Mouse (Mus musculus): ENCODE results near the gene Bach1. TPM values are rescaled to one million over a fixed set of nuclear protein-coding genes. Genes with fewer than 3 reads are reported as not detected.

The Bach1 gene
- polyA plus RNA-seq, 1 experiment, result 7.6 TPM

DNA sequence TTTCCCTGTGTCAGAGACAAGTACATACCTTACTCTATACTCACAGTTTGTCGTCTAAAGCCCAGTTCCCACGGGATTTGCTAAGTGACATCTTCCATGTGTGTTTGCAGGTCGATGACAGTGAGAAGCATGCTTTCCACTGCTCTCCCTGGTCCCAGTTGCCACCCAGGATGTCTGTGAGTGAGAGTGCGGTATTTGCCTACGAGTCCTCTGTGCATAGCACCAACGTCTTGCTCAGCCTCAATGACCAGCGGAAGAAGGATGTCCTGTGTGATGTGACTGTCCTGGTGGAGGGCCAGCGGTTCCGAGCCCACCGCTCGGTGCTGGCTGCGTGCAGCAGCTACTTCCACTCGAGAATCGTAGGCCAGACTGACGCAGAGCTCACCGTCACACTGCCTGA, 16.5 kb downstream of the Bach1 start:
- Histone ChIP-seq H3K36me3 (ENCODE audit: control insufficient read depth, insufficient read depth, low read length) (peaks cover 9% of the 10 kb centered on the region), H3K27ac (ENCODE audit: insufficient read depth, low read length) (no peak overlapping the region), H3K27me3 (ENCODE audit: control insufficient read depth, insufficient read depth, low read length) (no peaks in the 10 kb centered on the region), H3K4me1 (ENCODE audit: control insufficient read depth, insufficient read depth, insufficient read length) (peaks cover 8% of the 10 kb centered on the region; the same call in 1 of the 2 replicates), H3K4me3 (ENCODE audit: extremely low read depth, insufficient read depth, insufficient read length) (no peak overlapping the region)
- 94% methylated on average over 16 of the region's 16 CpGs for WGBS
- TF ChIP-seq POLR2A (IDR thresholded peaks at IDR 0.05; ENCODE audit: low read depth, low read length) (no peak), CTCF (IDR thresholded peaks at IDR 0.05; ENCODE audit: extremely low read depth, insufficient read depth, insufficient read length, insufficient replicate concordance) (no peak)
- DNase-seq (ENCODE audit: low read depth in 1 of 2, low spot score in 2 of 2), result no peak

DNA sequence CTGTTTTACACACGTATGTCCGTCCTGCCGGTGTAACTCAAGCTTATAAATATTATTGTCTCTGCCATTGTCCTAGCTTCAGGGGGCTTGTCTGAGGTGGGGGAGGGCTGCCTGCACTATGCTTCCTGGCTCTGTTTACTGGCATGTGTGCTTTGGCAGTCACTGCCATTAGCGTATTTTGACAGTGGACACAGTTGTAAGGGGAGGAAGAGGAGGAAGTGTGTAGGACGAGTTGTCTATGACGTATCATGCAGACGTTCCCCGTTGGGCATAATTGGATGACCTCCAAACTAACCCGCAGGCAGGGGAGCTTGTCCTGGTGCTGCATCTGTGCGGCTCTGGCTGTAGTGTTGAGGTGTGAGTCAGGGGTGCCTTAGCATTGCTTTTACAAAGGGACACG, 17.5 kb downstream of the Bach1 start:
- Histone ChIP-seq H3K27me3 (ENCODE audit: control insufficient read depth, insufficient read depth, low read length) (no peaks in the 10 kb centered on the region), H3K36me3 (ENCODE audit: control insufficient read depth, insufficient read depth, low read length) (peaks cover 10% of the 10 kb centered on the region), H3K27ac (ENCODE audit: insufficient read depth, low read length) (no peak overlapping the region), H3K4me3 (ENCODE audit: extremely low read depth, insufficient read depth, insufficient read length) (no peak overlapping the region), H3K4me1 (ENCODE audit: control insufficient read depth, insufficient read depth, insufficient read length) (peaks cover 8% of the 10 kb centered on the region; the same call in 1 of the 2 replicates)
- DNase-seq (ENCODE audit: low read depth in 1 of 2, low spot score in 2 of 2), result no peak
- TF ChIP-seq POLR2A (IDR thresholded peaks at IDR 0.05; ENCODE audit: low read depth, low read length), result no peak
- TF ChIP-seq CTCF (IDR thresholded peaks at IDR 0.05; ENCODE audit: extremely low read depth, insufficient read depth, insufficient read length, insufficient replicate concordance), result no peak
- WGBS, result 48% methylated on average over 11 of the region's 11 CpGs

DNA sequence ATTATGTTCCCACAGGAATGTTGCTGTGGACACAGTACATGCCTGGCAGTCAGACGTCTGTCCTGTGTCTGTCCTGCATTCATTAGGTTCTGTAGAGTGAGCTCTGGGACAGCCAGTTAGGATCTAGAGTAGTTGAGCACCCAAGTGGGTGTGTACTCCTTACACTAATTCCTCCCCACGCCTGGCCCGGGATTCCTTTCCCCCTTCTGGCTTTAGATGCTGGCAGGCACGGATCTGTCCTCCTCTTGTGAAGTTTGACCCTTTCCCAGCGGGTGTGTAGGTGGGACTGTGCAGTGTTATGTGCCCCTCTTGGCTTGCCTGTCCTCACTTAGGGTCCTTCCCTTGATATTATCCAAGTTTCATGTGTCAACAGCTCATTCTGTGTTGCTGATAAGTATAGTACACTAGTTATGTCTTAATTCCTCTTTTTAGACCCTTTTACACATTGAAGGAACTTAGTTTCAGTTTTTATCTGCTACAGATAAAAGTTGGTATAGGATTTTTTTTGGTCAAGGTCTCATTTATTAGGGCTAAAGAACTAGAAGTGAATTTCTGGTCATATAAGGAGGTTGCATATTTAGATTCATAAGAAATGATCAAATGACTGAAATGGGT, 18.4 kb downstream of the Bach1 start:
- H3K4me3 ChIP-seq (ENCODE audit: extremely low read depth, insufficient read depth, insufficient read length), result no peak overlapping the region
- peaks cover 8% of the 10 kb centered on the region; the same call in 1 of the 2 replicates for H3K4me1 ChIP-seq (ENCODE audit: control insufficient read depth, insufficient read depth, insufficient read length)
- H3K36me3 ChIP-seq (ENCODE audit: control insufficient read depth, insufficient read depth, low read length), result peaks cover 10% of the 10 kb centered on the region
- no peak for DNase-seq (ENCODE audit: low read depth in 1 of 2, low spot score in 2 of 2)
- TF ChIP-seq CTCF (IDR thresholded peaks at IDR 0.05; ENCODE audit: extremely low read depth, insufficient read depth, insufficient read length, insufficient replicate concordance), result no peak
- no peak for TF ChIP-seq POLR2A (IDR thresholded peaks at IDR 0.05; ENCODE audit: low read depth, low read length)
- H3K27me3 ChIP-seq (ENCODE audit: control insufficient read depth, insufficient read depth, low read length), result no peaks in the 10 kb centered on the region
- no peak overlapping the region for H3K27ac ChIP-seq (ENCODE audit: insufficient read depth, low read length)
- 84% methylated on average over 5 of the region's 5 CpGs for WGBS

DNA sequence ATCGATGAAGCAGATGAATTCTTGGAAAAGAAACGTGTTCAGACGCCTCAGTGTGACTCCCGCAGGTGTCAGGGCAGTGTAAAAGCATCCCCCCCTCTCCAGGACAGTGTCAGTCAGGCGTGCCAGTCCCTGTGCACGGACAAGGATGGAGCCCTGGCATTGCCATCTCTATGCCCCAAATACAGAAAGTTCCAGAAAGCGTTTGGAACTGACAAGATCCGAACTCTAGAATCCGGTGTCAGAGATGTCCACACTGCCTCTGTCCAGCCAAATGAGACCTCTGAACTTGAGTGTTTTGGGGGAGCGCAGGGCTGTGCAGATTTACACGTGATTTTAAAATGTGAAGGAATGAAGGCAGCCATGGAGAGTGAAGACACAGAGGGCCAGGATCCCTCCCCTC, 20.3 kb downstream of the Bach1 start:
- TF ChIP-seq POLR2A (IDR thresholded peaks at IDR 0.05; ENCODE audit: low read depth, low read length) (no peak), CTCF (IDR thresholded peaks at IDR 0.05; ENCODE audit: extremely low read depth, insufficient read depth, insufficient read length, insufficient replicate concordance) (no peak)
- no peak for DNase-seq (ENCODE audit: low read depth in 1 of 2, low spot score in 2 of 2)
- no peak overlapping the region for H3K27ac ChIP-seq (ENCODE audit: insufficient read depth, low read length)
- H3K4me3 ChIP-seq (ENCODE audit: extremely low read depth, insufficient read depth, insufficient read length), result no peak overlapping the region
- 92% methylated on average over 11 of the region's 11 CpGs for WGBS
- H3K4me1 ChIP-seq (ENCODE audit: control insufficient read depth, insufficient read depth, insufficient read length), result peaks cover 2% of the 10 kb centered on the region; the same call in 1 of the 2 replicates
- peaks cover 17% of the 10 kb centered on the region for H3K36me3 ChIP-seq (ENCODE audit: control insufficient read depth, insufficient read depth, low read length)
- H3K27me3 ChIP-seq (ENCODE audit: control insufficient read depth, insufficient read depth, low read length), result no peaks in the 10 kb centered on the region

DNA sequence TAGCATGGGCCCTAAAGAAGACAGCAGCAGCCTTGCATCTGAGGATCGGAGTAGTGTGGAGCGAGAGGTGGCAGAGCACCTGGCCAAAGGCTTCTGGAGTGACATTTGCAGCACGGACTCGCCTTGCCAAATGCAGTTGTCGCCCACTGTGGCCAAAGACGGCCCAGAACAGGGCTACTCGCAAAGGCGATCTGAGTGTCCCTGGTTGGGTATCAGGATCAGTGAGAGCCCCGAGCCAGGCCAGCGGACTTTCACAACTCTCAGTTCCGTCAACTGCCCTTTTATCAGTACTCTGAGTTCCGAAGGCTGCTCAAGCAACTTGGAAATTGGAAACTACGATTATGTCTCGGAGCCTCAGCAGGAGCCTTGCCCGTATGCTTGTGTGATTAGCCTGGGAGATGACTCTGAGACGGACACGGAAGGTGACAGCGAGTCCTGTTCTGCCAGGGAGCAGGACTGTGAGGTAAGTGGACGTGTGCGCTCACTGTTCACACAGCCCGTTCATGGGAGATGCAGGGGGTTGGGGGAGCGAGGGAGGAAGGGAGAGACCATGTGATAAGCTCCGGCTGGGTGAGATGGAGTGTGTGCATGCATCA, 21.0 kb downstream of the Bach1 start:
- Histone ChIP-seq H3K4me1 (ENCODE audit: control insufficient read depth, insufficient read depth, insufficient read length) (peaks cover 2% of the 10 kb centered on the region; the same call in 1 of the 2 replicates), H3K27ac (ENCODE audit: insufficient read depth, low read length) (no peak overlapping the region), H3K36me3 (ENCODE audit: control insufficient read depth, insufficient read depth, low read length) (peaks cover 17% of the 10 kb centered on the region), H3K4me3 (ENCODE audit: extremely low read depth, insufficient read depth, insufficient read length) (no peak overlapping the region), H3K27me3 (ENCODE audit: control insufficient read depth, insufficient read depth, low read length) (no peaks in the 10 kb centered on the region)
- 96% methylated on average over 23 of the region's 23 CpGs for WGBS
- TF ChIP-seq POLR2A (IDR thresholded peaks at IDR 0.05; ENCODE audit: low read depth, low read length) (no peak), CTCF (IDR thresholded peaks at IDR 0.05; ENCODE audit: extremely low read depth, insufficient read depth, insufficient read length, insufficient replicate concordance) (no peak)
- DNase-seq (ENCODE audit: low read depth in 1 of 2, low spot score in 2 of 2), result no peak

DNA sequence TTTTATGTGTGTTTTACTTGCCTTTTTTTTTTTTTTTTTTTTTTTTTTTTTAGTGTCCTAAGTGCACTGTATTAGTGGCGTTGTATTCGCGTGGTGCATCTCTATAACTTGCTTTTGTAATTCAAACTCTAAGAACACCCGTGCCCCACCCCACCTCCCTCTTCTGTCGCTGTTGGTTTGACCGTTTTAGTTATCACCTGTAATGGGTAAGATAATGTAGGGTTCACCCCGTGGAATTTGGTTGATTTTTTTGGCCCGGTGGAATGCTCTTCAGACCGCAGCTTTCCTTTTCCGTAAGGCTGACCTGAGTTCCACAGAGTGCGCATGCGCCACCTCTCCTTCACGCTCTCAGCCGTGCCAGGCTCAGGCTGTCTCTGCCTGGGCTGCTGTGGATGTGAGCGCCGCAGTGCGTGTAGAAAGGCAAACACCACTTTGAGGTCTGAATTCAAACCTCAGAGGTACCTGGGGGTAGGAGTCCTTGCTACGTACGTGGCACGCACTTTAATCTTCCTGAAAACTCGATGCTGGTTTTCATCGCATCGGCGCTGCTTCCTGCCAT, 22.2 kb downstream of the Bach1 start:
- 92% methylated on average over 24 of the region's 24 CpGs for WGBS
- Histone ChIP-seq H3K27ac (ENCODE audit: insufficient read depth, low read length) (no peak overlapping the region), H3K27me3 (ENCODE audit: control insufficient read depth, insufficient read depth, low read length) (no peaks in the 10 kb centered on the region), H3K36me3 (ENCODE audit: control insufficient read depth, insufficient read depth, low read length) (peaks cover 19% of the 10 kb centered on the region), H3K4me1 (ENCODE audit: control insufficient read depth, insufficient read depth, insufficient read length) (peaks cover 5% of the 10 kb centered on the region), H3K4me3 (ENCODE audit: extremely low read depth, insufficient read depth, insufficient read length) (no peak overlapping the region)
- TF ChIP-seq POLR2A (IDR thresholded peaks at IDR 0.05; ENCODE audit: low read depth, low read length) (no peak), CTCF (IDR thresholded peaks at IDR 0.05; ENCODE audit: extremely low read depth, insufficient read depth, insufficient read length, insufficient replicate concordance) (no peak)
- no peak for DNase-seq (ENCODE audit: low read depth in 1 of 2, low spot score in 2 of 2)

DNA sequence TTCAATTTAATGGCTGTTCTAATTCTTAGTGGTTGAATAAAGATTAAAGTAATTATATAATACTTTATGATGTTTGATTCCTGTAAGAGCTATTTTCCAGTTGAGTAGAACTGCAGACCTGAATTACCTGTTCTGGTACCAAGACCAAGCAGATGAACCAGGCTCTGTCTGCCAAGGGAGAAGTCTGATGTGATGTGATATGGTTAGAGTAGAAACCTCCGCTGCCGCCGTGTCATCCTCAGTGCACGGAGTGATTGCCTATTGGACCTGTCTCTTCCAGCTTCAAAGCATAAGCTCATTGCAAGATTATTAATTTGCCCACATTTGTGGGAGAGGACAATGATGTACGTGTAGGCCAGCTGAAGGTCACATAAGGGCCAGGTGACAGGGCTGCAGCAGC, 24.1 kb downstream of the Bach1 start:
- H3K27me3 ChIP-seq (ENCODE audit: control insufficient read depth, insufficient read depth, low read length), result no peaks in the 10 kb centered on the region
- no peak for TF ChIP-seq POLR2A (IDR thresholded peaks at IDR 0.05; ENCODE audit: low read depth, low read length)
- no peak for TF ChIP-seq CTCF (IDR thresholded peaks at IDR 0.05; ENCODE audit: extremely low read depth, insufficient read depth, insufficient read length, insufficient replicate concordance)
- H3K4me1 ChIP-seq (ENCODE audit: control insufficient read depth, insufficient read depth, insufficient read length), result peaks cover 2% of the 10 kb centered on the region; the same call in 1 of the 2 replicates
- 82% methylated on average over 5 of the region's 5 CpGs for WGBS
- H3K36me3 ChIP-seq (ENCODE audit: control insufficient read depth, insufficient read depth, low read length), result peaks cover 19% of the 10 kb centered on the region
- no peak overlapping the region for H3K4me3 ChIP-seq (ENCODE audit: extremely low read depth, insufficient read depth, insufficient read length)
- H3K27ac ChIP-seq (ENCODE audit: insufficient read depth, low read length), result no peak overlapping the region
- no peak for DNase-seq (ENCODE audit: low read depth in 1 of 2, low spot score in 2 of 2)

Data from spleen, adult 2 months (tissue).